Mouse (Mus musculus) forebrain, embryonic 14.5 days (tissue): Measurements from ENCODE around the gene Dkc1. TPM values are rescaled to one million over a fixed set of nuclear protein-coding genes. Genes with fewer than 3 reads are reported as not detected.

Experiments used
- ATAC-seq: fragments of 200-750 bp; cut with Nextera tagmentation; 2 replicates; pipeline ENCODE4 v1.8.0; 2017; ENCODE audit warnings: mild to moderate bottlenecking, moderate library complexity
- DNase-seq: peaks from one replicate; pipeline ENCODE4 v3.0.0-alpha.2; 2015; ENCODE audit warnings: low spot score
- H3K27ac ChIP-seq: fragments of 300-500 bp; sonication (generic); 2 replicates; pipeline ENCODE4 v1.5.1; 2014; ENCODE audit warnings: low read depth, mild to moderate bottlenecking, control low read depth, low read length, moderate library complexity
- H3K27me3 ChIP-seq: fragments of 300-500 bp; sonication (generic); replicated peaks from 2 replicates; pipeline ENCODE4 v1.6.1; 2014; ENCODE audit warnings: low read length, control low read depth, mixed read lengths; ENCODE audit not compliant: control insufficient read depth, insufficient read depth
- H3K36me3 ChIP-seq: fragments of 300-500 bp; sonication (generic); 2 replicates; pipeline ENCODE4 v1.6.1; 2014; ENCODE audit warnings: low read length, control low read depth; ENCODE audit not compliant: control insufficient read depth, insufficient read depth
- H3K4me1 ChIP-seq: fragments of 300-500 bp; sonication (generic); 2 replicates; pipeline ENCODE4 v1.6.1; 2014; ENCODE audit warnings: antibody characterized with exemption, low read length, control low read depth; ENCODE audit not compliant: control insufficient read depth, insufficient read depth
- H3K4me2 ChIP-seq: fragments of 300-500 bp; sonication (generic); 2 replicates; pipeline ENCODE4 v1.6.1; 2014; ENCODE audit warnings: mild to moderate bottlenecking, control low read depth, low read length
- H3K4me3 ChIP-seq: fragments of 300-500 bp; sonication (generic); 2 replicates; pipeline ENCODE4 v1.5.1; 2014; ENCODE audit warnings: low read depth, low read length, control low read depth
- H3K9ac ChIP-seq: fragments of 300-500 bp; sonication (generic); 2 replicates; pipeline ENCODE4 v1.6.1; 2014; ENCODE audit warnings: mild to moderate bottlenecking, low read length, control low read depth, moderate library complexity
- H3K9me3 ChIP-seq: fragments of 300-500 bp; sonication (generic); replicated peaks from 2 replicates; pipeline ENCODE4 v1.6.1; 2016; ENCODE audit warnings: low read length, control low read depth, mixed read lengths; ENCODE audit not compliant: control insufficient read depth
- WGBS: fragments of 180-500 bp; shearing (Covaris S2); extraction: QIAGEN DNeasy Blood & Tissue Kit; methylation state at CpG from one replicate; pipeline ENCODE4 v1.1.7; 2014; 5-methylcytosine and 5-hydroxymethylcytosine counted together
- polyA plus RNA-seq: library from polyadenylated mRNA; unstranded; fragments of >200 nt; fragmentation: Nextera tagmentation; extraction: Ambion mirVana; gene quantifications from 2 replicates; pipeline ENCODE4 v1.2.1, GENCODE M21; 2014

Dkc1 gene
- polyA plus RNA-seq, 1 experiment from 2014 or later: 68.4 TPM

DNA sequence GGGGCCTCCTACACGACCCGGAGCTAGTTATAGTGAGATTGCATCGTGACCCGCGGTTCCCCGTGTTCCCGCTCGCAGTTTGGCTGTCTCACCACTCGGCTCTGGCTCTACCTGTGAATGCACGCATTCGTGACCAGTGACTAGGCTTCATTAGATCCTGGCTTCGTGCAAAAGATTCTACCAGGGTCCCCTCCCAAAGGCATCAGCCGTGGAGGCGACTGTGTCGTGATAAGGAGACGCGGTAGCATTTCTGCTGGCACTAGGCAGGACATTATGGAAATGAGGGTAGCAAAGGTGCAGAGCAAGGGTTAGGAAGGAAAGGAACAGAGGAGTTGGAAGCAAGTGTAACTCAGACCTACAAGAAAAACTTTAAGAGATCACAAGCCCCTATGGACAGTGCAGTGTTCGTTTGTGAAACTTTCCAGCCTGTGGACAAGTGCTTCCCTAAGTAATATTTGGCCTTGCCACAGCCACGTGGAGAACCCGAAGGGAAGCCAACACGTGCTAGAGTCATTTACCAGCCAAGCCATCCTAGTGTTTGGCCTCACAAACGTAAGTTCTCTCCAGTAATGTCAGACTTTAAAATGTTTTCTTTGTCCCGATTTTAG is 613 bp downstream of the Dkc1 start:
- no peaks in the 10 kb centered on the region for H3K4me1 ChIP-seq
- peak overlapping the region; percentile 60 for H3K4me2 ChIP-seq
- peak overlapping the region; percentile 63 for H3K9ac ChIP-seq
- ATAC-seq (no peak; the same call in 1 of the 2 replicates), DNase-seq (peak; percentile 15)
- H3K27me3 ChIP-seq: no peaks in the 10 kb centered on the region
- H3K9me3 ChIP-seq: no peaks in the 10 kb centered on the region
- 40% methylated on average over 23 of the region's 23 CpGs for WGBS
- H3K36me3 ChIP-seq: peaks cover 10% of the 10 kb centered on the region; the same call in 1 of the 2 replicates
- H3K27ac ChIP-seq: peak overlapping the region; percentile 70
- H3K4me3 ChIP-seq: peak overlapping the region; percentile 56

DNA sequence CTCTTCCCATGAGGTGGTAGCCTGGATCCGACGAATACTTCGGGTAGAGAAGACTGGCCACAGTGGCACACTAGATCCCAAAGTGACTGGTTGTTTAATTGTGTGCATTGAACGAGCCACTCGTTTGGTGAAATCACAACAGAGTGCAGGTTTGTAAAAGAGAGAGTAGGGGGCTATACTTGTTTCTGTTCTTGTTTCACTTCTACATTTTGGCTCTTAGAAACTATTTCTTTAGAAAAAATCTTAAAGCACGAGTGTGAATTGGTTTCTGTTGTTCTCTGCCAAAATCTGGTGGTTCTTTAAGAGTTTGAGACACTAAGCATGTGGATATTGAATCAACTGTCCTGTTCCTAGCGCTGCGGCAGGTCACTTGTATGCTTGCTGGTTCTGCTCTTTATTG is 3.1 kb downstream of the Dkc1 start:
- H3K27me3 ChIP-seq: no peaks in the 10 kb centered on the region
- H3K9me3 ChIP-seq: no peaks in the 10 kb centered on the region
- no peaks in the 10 kb centered on the region for H3K4me1 ChIP-seq
- peaks cover 18% of the 10 kb centered on the region; the same call in 1 of the 2 replicates for H3K36me3 ChIP-seq
- H3K4me3 ChIP-seq: no peak overlapping the region
- ATAC-seq (no peak), DNase-seq (no peak)
- WGBS: 90% methylated on average over 8 of the region's 8 CpGs
- no peak overlapping the region for H3K27ac ChIP-seq
- H3K4me2 ChIP-seq: no peak overlapping the region
- no peak overlapping the region for H3K9ac ChIP-seq

DNA sequence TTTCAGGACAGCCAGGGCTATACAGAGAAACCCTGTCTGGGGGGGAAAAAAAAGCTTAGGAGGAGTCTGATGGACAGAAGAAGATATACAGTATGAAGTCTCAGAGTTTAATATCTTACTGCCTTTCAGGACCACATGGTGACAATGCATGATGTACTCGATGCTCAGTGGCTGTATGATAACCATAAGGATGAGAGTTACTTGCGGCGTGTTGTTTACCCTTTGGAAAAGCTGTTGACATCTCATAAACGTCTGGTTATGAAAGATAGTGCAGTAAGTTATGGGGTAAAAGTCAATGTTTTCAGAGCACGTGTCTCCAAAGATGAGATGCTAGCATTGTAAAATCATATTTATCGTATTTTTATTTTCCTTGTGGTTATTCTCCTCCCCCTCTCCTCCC is 6.6 kb downstream of the Dkc1 start:
- DNase-seq (no peak), ATAC-seq (no peak)
- no peaks in the 10 kb centered on the region for H3K27me3 ChIP-seq
- H3K4me1 ChIP-seq: no peaks in the 10 kb centered on the region
- no peak overlapping the region for H3K27ac ChIP-seq
- H3K9ac ChIP-seq: no peak overlapping the region
- 85% methylated on average over 6 of the region's 6 CpGs for WGBS
- no peak overlapping the region for H3K4me2 ChIP-seq
- H3K9me3 ChIP-seq: no peaks in the 10 kb centered on the region
- H3K4me3 ChIP-seq: no peak overlapping the region
- peaks cover 38% of the 10 kb centered on the region for H3K36me3 ChIP-seq

DNA sequence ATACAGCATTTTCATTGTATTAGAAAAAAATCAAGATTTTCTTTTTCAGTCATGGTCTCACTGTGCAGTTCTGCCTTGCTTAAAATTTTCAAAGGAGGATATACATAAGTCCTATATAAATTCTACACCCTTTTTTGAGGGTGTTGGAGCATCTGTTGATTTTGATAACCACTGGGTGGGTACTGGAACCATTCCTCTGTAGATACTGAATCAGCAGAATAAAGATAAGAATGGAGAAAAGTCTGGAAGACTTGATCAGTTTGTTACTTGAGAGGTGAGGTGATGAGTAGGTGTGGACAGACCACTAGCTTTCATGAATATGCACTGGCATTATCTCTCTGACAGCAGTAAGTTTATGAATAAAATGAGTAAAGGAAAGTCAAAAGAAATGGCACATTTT is 19.9 kb downstream of the Dkc1 start:
- Histone ChIP-seq H3K9me3 (no peaks in the 10 kb centered on the region), H3K4me3 (no peak overlapping the region), H3K9ac (no peak overlapping the region), H3K27me3 (no peaks in the 10 kb centered on the region), H3K4me2 (no peak overlapping the region), H3K4me1 (no peaks in the 10 kb centered on the region), H3K36me3 (0 out of 2 replicates have a peak, but pooled peaks cover 2% of the 10 kb centered on the region), H3K27ac (no peak overlapping the region)
- ATAC-seq: no peak
- no peak for DNase-seq

DNA sequence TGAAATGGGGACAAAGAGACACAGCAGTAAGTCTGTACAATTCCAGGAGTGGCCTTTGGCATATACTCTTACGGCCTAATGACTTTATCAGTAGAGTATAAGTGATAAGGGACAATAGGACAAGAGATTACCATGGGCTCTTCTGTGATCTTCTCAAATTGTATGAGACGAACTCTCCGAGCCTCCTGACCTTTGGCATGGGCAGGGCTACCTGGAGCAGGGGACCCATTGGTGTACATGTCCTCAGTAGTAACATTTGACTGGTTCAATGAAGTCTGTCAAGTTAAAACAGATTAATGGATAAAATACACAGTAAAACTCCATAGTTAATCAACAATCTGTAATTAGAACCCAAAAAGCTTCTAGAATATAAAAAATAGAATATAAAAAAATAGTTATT is 30.0 kb downstream of the Dkc1 start:
- ATAC-seq (no peak), DNase-seq (no peak)
- H3K4me1 ChIP-seq: no peaks in the 10 kb centered on the region; the same call in 1 of the 2 replicates
- no peak overlapping the region for H3K9ac ChIP-seq
- H3K4me2 ChIP-seq: no peak overlapping the region
- WGBS: 86% methylated on average over 3 of the region's 3 CpGs
- no peaks in the 10 kb centered on the region for H3K9me3 ChIP-seq
- no peaks in the 10 kb centered on the region for H3K36me3 ChIP-seq
- no peaks in the 10 kb centered on the region for H3K27me3 ChIP-seq
- no peak overlapping the region for H3K4me3 ChIP-seq
- no peak overlapping the region for H3K27ac ChIP-seq

DNA sequence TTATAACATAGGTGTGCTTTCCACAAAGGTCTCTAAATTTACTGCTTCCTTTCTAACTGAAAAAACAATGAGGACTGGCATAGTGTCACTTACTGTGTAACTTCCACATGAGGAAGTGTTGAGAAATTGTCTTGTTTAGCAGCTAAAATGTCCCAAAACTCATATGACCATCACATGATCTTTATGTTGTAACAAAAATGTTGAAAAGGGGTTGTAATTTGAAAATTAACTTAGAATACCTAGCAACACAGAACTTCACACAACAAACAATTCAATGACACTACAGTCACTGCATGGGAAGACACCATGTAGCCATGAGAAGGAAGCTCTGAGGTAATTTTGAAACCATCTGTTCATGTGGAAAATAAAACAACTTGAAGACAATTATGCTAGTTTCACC is 31.2 kb downstream of the Dkc1 start:
- Histone ChIP-seq H3K9ac (no peak overlapping the region), H3K4me1 (no peaks in the 10 kb centered on the region; the same call in 1 of the 2 replicates), H3K27me3 (no peaks in the 10 kb centered on the region), H3K27ac (no peak overlapping the region), H3K4me3 (no peak overlapping the region), H3K4me2 (no peak overlapping the region), H3K36me3 (no peaks in the 10 kb centered on the region), H3K9me3 (no peaks in the 10 kb centered on the region)
- ATAC-seq (no peak), DNase-seq (no peak)

DNA sequence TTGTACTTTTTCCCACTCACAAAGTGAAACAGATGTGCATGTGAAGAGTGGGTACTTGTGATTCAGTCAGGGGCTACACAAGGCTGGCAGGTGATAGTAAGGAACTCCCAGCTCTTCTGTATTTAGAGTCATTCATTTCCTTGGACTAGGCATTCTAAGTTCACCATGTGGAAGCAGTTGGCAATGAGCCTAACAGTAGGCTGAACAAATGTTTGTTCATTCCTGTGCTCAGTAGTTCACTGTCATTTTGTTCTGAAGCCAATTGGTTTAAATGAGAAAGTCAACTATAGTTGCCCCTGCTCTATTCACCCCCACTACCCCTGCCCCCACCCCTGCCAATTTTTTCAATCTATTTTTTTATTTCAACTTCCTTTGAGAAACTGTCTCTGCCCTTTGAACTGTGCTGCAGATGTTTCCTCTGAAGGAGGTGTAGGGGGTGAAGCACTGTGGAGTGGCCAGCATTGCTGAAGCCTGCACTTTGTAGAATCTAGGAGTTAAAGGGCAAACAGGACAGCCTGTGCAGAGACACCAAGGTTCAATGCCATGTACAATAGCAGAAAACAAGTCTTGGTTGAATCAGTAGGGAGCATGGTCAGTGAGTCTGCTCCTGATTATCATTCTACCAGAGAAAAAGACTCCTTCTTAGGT is 32.8 kb downstream of the Dkc1 start:
- no peaks in the 10 kb centered on the region for H3K36me3 ChIP-seq
- H3K9ac ChIP-seq: no peak overlapping the region
- H3K9me3 ChIP-seq: no peaks in the 10 kb centered on the region
- DNase-seq (no peak), ATAC-seq (no peak)
- H3K4me3 ChIP-seq: no peak overlapping the region
- no peaks in the 10 kb centered on the region; the same call in 1 of the 2 replicates for H3K4me1 ChIP-seq
- H3K27me3 ChIP-seq: no peaks in the 10 kb centered on the region
- no peak overlapping the region for H3K27ac ChIP-seq
- H3K4me2 ChIP-seq: no peak overlapping the region

DNA sequence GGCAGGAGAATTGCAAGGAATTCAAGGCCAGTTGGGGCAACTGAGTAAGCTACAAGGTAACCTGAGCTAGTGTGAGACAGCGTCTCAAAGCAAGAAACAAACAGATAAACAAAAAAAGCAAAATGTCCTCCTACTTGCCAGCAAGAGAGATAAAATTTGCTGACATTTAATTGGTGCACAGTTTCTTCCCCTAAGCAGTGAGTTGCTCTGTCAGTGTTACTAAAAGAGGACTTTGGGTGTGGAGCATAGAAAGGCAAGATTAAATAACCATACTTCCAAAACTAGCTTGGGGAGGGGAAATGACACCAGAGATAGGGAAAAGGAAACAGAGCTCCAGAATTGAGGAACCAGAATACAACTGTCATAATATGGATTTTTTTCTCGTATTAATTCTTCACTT is 33.8 kb downstream of the Dkc1 start:
- no peak overlapping the region for H3K4me2 ChIP-seq
- 73% methylated on average over 2 of the region's 2 CpGs for WGBS
- ATAC-seq: no peak
- H3K9ac ChIP-seq: no peak overlapping the region
- no peaks in the 10 kb centered on the region; the same call in 1 of the 2 replicates for H3K4me1 ChIP-seq
- H3K36me3 ChIP-seq: no peaks in the 10 kb centered on the region
- no peaks in the 10 kb centered on the region for H3K9me3 ChIP-seq
- no peaks in the 10 kb centered on the region for H3K27me3 ChIP-seq
- H3K27ac ChIP-seq: no peak overlapping the region
- no peak overlapping the region for H3K4me3 ChIP-seq
- DNase-seq: no peak

DNA sequence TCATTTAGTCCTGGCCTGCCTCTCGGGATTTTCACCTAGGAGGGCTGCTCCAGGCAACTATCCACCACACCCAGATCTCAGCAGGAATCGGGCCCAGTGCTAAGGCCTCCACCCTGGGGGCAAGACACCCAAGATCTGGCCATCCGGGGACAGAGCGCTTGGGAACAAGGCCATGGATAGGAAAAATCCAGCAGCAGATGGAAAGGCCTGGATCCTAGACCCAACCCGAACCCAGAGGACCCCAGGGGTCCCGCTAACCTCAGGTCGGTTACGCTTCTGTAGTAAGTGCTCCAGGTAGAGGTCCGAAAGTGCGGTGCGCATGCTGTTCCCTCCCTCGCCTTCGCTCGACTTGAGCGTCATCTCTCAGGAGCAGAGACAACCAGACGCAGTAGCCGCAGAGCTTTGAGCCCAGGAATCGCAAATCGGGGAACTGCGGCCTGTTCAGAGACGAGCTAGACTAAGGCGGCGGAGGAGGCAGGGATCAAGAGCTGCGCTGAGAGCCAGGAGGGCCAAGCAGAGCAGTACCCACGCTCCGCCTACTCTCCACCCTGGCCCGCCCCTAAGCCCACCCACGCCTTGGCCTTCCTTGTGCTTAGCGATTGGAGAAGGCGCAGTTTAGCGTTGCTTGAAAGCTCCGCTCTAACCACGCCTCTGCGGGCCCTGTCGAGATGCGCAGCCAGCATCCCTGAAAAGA is 35.0 kb downstream of the Dkc1 start, which contains the start of gene Mpp1:
TSS of gene Mpp1 (minus strand) at position 550 of the 694 bp plus-strand sequence.
- H3K27ac ChIP-seq: no peak within 1 kb of the TSS
- 28% methylated on average over 36 of the region's 36 CpGs for WGBS
- ATAC-seq: peak; percentile 100

More for the DNA sequence above, 35.0 kb downstream of the Dkc1 start, which contains the start of gene Mpp1:
- Histone ChIP-seq H3K27me3 (no peaks in the 10 kb centered on the region), H3K36me3 (no peaks in the 10 kb centered on the region), H3K9me3 (no peaks in the 10 kb centered on the region), H3K4me3 (peak within 1 kb of the TSS; percentile 43), H3K4me1 (no peaks in the 10 kb centered on the region; the same call in 1 of the 2 replicates), H3K9ac (peak within 1 kb of the TSS; percentile 60), H3K4me2 (peak within 1 kb of the TSS; percentile 58)
- peak; percentile 88 for DNase-seq
